Mouse (Mus musculus) right cerebral cortex, postnatal 14 days (tissue): ENCODE data around the gene B3galt2.
A peak's percentile ranks its signal among the peaks of the same experiment; 100 is the strongest.
"Not testable (repeated sequence)": the region's sequence is repeated elsewhere in the genome, so short reads cannot be mapped to it uniquely, and the experiment has no call there.

ENCODE experiments used
- DNase-seq: peaks from one replicate; pipeline ENCODE4 v3.0.0; 2022

B3galt2 gene

GRCm38 (mm10) chr1:143640650-143641407 is at the start of gene B3galt2:
Gene B3galt2 (plus strand): TSS chr1:143640664.
- peak; percentile 55 for DNase-seq

GRCm38 (mm10) chr1:143596864-143597263 is 43.6 kb upstream of the B3galt2 start:
- DNase-seq: no peak

GRCm38 (mm10) chr1:143608911-143609310 is 31.6 kb upstream of the B3galt2 start:
- DNase-seq: no peak

- no peak for DNase-seq
Observed at GRCm38 (mm10) chr1:143612901-143613300, 27.6 kb upstream of the B3galt2 start.

- DNase-seq: no peak
Observed at GRCm38 (mm10) chr1:143619760-143620159, 20.7 kb upstream of the B3galt2 start.

- no peak for DNase-seq
Observed at GRCm38 (mm10) chr1:143621930-143622329, 18.5 kb upstream of the B3galt2 start.

GRCm38 (mm10) chr1:143622634-143623033 is 17.8 kb upstream of the B3galt2 start:
- DNase-seq: no peak

GRCm38 (mm10) chr1:143631337-143631736 is 9.1 kb upstream of the B3galt2 start:
- no peak for DNase-seq

- DNase-seq: no peak
Observed at GRCm38 (mm10) chr1:143632361-143632760, 8.1 kb upstream of the B3galt2 start.

- DNase-seq: no peak
Observed at GRCm38 (mm10) chr1:143632854-143633587, 7.4 kb upstream of the B3galt2 start.

- DNase-seq: no peak
Observed at GRCm38 (mm10) chr1:143644221-143644620, 3.8 kb downstream of the B3galt2 start.

- DNase-seq: no peak
Observed at GRCm38 (mm10) chr1:143645386-143645785, 4.9 kb downstream of the B3galt2 start.

GRCm38 (mm10) chr1:143646219-143646618 is 5.8 kb downstream of the B3galt2 start:
- DNase-seq: no peak

- no peak for DNase-seq
Observed at GRCm38 (mm10) chr1:143650317-143650716, 9.9 kb downstream of the B3galt2 start.

- no peak for DNase-seq
Observed at GRCm38 (mm10) chr1:143653646-143654045, 13.2 kb downstream of the B3galt2 start.

- DNase-seq: no peak
Observed at GRCm38 (mm10) chr1:143663197-143663596, 22.7 kb downstream of the B3galt2 start.

- not testable (repeated sequence) for DNase-seq
Observed at GRCm38 (mm10) chr1:143664786-143665185, 24.3 kb downstream of the B3galt2 start.

GRCm38 (mm10) chr1:143675734-143676361 is 35.4 kb downstream of the B3galt2 start:
- no peak for DNase-seq

GRCm38 (mm10) chr1:143681108-143681507 is 40.6 kb downstream of the B3galt2 start:
- DNase-seq: no peak

- no peak for DNase-seq
Observed at GRCm38 (mm10) chr1:143684849-143685248, 44.4 kb downstream of the B3galt2 start.

- no peak for DNase-seq
Observed at GRCm38 (mm10) chr1:143701736-143702135, 61.3 kb downstream of the B3galt2 start.

- DNase-seq: no peak
Observed at GRCm38 (mm10) chr1:143702141-143702740, 61.8 kb downstream of the B3galt2 start.

GRCm38 (mm10) chr1:143702741-143703262 is 62.3 kb downstream of the B3galt2 start, which contains the start of gene Cdc73:
Gene Cdc73 (minus strand): TSS chr1:143702893.
- peak; percentile 89 for DNase-seq
